Mouse (Mus musculus): ENCODE data around the gene Cebpa. TPM values are rescaled to one million over a fixed set of nuclear protein-coding genes. Genes with fewer than 3 reads are reported as not detected.
A peak's percentile ranks its signal among the peaks of the same experiment; 100 is the strongest.

The Cebpa gene
- total RNA-seq (2021), result 1 to 10 TPM; 4.0 to 5.8 TPM
- long read RNA-seq, experiment 1, partial matches to known transcripts, result 0 of 1 reads
- long read RNA-seq, experiment 1, other reads (novel, unspliced or antisense), result 0 of 1 reads
- long read RNA-seq, experiment 2, partial matches to known transcripts, result 0 of 2 reads
- long read RNA-seq, experiment 2, other reads (novel, unspliced or antisense), result 0 of 2 reads

DNA sequence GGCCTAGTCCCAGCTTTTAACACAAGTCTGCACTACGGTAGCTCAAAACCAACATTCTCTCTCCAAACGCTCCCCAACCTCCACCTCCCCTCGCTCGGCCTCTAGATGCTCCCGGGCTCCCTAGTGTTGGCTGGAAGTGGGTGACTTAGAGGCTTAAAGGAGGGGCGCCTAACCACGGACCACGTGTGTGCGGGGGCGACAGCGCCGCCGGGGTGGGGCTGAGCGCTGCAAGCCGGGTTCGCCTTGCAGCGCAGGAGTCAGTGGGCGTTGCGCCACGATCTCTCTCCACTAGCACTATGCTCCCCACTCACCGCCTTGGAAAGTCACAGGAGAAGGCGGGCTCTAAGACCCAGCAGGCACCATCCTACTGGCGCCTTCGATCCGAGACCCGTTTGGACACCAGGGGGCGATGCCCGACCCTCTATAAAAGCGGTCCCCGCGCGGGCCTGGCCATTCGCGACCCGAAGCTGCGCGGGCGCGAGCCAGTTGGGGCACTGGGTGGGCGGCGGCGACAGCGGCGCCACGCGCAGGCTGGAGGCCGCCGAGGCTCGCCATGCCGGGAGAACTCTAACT, at the start of gene Cebpa:
TSS of gene Cebpa (plus strand) at position 453 of the 573 bp plus-strand sequence.
- intact Hi-C loops (cut with DNase I), result loop anchor here (1.0 to 10.0 kb wide), 4 partner anchors 50 to 143 kb away; no protein-coding TSS in a partner anchor
- peak; percentile 95 to 96 for DNase-seq

DNA sequence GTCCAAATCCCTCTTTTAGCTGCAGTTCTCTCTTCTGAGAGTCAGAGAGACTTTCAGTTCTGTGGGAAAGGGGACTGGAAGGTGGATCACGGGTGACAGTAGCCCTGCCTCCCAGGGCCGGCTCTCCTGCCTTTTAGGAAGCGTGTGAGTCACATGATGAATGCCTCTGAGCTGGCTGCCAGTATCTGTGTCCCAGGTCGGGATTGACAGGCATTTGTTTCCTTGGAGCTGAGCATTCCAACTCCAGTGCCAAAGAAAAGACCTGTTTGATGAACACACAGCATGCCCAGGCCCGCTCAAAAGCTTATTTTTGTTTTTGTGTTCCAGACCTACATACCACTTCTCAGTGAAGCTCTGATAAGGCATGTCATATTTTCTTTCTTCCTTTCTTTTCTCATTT, 42.4 kb upstream of the Cebpa start:
- intact Hi-C loops (cut with DNase I), result no loop called here
- DNase-seq, result no peak

DNA sequence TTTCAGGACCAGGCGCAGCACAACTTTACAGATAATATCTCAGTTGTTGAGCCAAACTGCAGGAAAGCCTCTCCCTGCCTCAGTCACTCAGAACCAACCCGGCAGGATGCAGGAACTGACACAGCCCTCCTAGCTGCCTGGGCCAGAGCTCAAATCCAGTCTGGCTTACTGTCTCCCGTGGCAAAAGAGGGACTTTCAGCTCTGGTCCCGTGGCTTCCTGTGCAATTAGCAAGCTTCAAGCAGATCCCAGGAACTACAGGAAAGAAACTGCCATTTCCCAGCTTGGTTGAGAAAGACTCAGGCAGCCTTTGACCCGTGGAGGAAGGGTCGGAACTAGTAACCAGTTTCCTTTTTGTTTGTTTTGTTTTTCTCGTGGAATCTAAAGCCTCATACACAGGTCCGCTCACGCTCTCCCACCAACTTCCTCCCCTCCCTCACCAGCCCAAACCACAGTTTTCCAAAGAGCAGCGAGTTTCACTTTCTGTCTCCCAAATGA, 38.2 kb upstream of the Cebpa start:
- intact Hi-C loops (cut with DNase I), result no loop called here
- peak; percentile 30 to 31 for DNase-seq

DNA sequence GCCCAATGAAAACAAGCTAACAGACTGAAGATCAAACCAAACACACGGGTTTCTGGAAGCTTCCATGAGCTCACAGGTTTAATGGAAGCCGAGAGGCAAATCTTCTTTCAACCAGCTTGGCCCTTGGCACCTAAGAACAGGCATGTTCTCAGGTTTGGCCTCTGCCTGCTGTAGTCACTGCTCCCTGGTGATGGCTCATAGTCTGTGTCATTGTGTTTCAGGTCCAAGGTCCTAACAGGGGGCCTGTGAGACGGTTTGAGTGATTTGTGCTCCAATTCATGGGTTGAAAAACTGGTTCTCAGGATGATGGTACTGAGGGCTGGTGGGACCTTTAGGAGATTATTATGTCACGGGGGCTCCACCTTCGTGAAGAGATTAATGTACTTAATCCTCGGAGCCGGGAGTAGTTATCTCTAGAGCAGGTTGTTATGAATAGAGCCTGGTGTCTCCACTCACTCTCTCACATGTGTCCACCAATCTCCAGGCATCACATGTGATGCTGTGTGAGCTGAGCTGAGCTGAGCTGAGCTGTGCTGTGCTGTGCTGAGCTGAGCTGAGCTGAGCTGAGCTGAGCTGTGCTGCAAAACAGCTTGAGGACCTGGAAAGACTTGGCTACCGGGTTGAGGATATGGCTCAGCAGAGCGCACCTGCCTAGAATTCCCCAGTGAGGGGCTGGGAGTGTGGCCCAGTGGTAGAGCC, 37.5 kb upstream of the Cebpa start:
- DNase-seq, result no peak
- intact Hi-C loops (cut with DNase I), result no loop called here

DNA sequence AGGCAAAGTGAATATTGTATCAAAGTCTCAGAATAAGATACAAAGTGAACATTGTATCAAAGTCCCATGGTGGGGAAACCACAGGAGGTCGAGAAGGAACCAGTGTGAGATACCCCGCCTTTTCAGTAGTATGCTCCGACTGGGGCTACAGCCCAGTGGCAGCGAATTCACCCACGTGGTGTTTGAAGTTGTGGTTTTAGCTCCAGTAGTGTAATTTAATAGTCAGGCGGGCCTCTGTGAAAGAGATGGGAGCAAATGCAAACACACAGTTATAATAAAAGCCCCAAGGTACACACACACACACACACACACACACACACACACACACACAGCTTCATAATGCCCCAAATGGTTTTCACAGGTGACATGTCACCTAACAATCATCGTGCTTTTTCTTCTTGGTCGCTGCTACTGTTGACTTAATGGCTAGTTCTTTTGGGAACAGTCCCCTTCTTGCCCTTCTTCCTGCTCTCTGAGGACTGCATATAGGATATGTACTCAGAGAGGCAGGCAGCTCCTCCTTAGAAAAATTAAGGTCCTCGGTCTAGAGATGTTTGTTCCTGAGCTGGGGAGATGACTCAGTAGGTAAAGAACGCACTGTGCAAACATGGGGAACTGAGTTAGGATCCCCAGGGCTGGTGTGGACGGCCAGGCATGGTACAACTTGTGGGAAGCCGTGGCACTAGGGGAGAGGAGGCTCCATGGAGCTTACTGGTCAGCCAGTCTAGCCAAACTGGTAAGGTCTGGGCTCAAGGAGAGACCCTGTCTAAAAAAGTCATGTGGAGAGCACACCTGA, 34.3 kb upstream of the Cebpa start:
- intact Hi-C loops (cut with DNase I), result no loop called here

DNA sequence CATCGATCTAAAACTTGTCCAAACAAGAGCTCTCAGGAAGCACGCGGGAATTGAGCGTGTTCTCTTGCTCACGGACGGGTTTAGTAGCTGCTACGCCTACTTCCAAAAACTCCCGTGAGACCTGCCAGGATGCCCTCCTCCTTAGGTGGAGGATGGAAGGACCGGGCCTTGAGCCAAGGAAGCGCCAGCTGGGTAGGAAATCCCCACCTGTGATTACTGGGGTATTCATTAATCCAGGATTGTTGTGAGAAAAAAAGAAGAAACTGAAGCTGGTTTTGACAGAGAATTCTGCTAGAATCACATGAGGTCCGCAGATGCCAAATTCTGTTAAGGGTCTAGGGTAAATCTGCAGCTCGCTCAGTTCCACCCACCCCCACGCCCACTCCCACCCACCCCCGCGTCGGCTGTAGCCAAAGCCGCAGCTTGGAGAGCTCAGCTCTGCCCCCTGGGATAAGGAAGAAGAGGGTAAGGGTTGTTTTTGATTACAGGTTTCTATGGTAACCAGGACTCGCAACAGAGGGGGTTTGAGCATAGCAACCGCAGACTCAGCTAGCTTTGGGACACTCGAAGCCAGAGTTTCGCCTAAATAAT, 32.7 kb upstream of the Cebpa start:
- intact Hi-C loops (cut with DNase I), result no loop called here
- DNase-seq, result no peak

More for the DNA sequence above, 34.3 kb upstream of the Cebpa start:
- DNase-seq, result no peak

DNA sequence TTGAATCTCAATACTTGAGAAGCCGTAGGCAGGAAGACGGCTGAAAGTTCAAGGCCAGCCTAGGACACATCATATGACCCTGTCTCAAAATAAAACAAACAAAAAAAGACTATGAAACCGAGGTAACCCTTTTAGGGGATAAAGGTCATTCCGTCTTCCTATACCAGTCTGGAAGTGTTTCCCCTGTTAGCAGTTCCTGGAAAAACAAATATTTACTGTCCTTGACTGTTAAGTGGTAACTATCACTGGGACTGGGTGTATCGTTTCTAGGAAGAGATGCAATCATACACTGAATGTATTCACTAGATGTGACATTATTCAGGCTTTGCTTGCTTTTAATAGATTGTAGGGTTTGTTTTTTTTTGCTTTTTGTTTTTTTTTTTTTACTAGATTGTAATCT, 28.5 kb upstream of the Cebpa start:
- DNase-seq, result no peak
- intact Hi-C loops (cut with DNase I), result no loop called here

DNA sequence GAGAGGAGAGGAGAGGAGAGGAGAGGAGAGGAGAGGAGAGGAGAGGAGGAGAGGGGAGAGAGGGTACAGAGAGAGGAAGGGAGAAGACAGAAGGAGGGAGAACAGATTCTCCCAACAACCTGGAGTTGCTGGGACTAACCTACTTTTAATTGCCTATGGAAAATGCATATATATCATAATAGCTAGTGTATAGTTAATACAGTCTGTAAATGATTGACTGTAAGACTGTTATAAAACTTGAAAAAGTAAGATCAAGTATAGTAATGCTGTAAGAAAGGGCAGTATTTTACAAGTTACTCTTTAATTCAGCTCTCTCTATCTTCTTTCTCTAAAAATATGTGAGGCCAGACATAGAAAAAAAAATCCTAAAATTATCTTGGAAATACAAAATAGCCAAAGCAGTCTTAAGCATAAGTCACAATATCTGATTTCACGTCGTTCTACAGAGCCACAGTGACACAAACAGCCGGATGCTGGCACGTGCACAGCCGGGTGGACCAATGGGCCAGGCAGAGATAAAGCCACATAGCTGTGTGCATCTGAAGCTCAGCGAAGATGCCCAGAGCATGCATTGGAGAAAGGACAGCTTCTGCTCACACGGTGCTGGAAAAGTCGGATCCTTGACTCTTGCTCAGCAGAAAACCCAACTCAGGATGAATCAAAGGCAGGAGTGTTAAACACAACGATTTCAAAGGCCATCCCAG, 24.0 kb upstream of the Cebpa start:
- no peak for DNase-seq
- intact Hi-C loops (cut with DNase I), result no loop called here

DNA sequence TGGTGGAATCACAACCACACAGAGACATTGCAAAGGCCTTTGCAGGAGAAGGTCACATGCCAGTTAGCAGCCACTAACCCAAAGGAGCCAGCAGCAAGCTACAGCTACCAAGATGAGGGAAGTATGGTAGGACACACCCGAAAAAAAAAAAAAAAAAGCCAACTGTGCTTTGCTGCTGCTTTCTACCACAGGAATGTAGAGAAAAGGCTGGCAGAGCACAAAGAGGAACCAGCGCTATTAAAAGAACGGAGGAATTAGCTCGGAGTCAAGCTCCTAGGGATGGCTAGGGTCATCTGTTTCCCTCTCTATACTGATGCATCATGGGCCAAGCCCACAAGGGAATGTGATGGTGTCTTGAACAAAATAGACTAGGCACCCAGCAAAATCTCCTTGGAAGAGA, 20.3 kb upstream of the Cebpa start:
- intact Hi-C loops (cut with DNase I), result no loop called here
- DNase-seq, result no peak

DNA sequence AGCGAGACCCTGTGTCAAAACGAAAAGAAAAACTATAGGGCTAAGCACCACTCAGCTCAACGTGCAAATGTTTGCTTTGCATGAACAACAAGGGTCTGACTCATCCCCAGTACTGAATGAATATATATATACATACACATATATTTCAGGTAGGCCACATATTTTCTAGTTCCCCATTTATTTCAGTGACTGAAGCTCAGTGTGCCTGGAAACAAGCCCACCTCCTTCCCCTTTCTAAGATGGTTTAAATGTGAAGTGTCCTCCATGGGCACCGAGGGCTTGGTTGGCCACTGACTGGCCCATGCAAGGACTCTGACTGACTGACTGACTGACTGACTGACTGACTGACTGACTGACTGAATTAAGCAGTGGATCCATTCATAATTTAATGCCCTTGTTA, 19.6 kb upstream of the Cebpa start:
- intact Hi-C loops (cut with DNase I), result no loop called here
- DNase-seq, result no peak

DNA sequence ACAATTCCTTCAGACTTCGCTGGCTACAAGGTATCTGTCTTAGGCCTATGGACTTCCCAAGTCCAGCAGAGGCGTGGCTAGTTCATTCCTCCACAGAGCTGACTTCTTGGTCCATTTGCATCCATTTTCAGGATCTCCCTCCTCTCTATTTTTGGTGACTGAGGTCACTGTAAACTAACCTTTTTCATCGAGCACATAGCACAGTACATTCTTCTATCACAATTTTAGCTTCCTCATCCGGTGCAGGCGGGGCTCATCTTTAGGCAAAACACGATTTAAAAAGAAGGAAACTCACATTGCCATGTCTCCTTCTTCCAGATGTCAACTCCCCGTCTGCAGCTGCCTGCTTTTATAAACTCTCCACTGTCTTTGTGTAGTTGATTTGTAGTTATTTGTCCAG, 12.5 kb upstream of the Cebpa start:
- no peak for DNase-seq
- intact Hi-C loops (cut with DNase I), result no loop called here

DNA sequence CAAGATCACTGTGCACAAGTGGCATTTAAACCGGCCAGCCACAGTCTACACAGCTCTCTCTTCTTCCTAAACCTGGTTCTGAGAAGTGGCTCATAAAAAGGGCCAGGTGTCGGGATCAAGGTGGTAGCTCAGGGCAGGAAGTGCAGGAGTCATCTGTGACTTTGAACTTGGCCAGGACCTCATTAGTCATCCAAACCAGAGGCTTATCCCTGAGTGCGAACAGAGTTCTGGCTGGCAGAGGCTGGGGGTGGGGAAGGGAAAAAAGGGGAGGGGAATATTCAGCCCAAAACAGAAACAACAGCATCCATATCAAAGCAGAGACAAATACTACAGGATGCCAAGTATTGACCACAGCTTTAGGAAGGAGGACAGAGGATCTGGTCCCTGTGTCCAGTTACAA, 11.5 kb upstream of the Cebpa start:
- intact Hi-C loops (cut with DNase I), result no loop called here
- DNase-seq, result no peak

DNA sequence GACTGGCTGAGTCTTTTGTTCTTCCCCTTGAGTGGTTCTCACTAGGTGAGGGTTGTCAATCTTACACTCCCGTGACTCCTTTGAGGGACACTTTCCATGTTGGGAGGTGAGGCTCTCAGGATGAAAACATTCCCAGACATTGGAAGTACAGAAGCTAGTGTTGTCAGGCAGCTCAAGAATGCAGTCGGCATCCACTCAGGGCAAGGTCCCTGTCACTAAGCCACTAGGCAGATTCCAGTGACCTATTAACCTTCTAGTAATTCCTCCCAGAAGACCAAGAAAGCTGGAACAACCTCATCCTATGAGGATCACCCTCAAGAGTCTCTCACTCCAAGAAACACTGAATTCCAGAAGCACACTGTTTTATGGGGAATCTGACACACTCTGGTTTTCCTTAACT, 11.0 kb upstream of the Cebpa start:
- intact Hi-C loops (cut with DNase I), result no loop called here
- no peak for DNase-seq

DNA sequence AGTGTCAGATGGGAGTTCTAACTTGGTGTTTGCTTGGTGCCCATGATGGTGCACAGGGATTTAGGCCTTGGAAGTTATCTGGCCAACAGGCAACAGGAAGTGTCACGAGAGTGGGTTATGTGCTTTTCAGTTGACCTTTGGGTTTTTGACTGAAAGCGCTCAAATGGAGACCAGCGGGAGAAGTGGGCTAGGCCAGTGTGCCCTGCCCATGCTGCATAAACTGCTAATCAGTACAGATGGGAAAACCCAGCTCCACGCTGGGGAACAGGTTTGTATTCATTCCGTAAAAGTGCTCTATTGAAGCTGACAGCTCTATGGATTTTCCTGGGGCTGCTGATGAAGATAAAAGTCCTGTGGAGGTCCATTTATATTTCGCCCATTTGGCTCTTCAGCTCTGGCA, 10.4 kb upstream of the Cebpa start:
- DNase-seq, result no peak
- intact Hi-C loops (cut with DNase I), result no loop called here

DNA sequence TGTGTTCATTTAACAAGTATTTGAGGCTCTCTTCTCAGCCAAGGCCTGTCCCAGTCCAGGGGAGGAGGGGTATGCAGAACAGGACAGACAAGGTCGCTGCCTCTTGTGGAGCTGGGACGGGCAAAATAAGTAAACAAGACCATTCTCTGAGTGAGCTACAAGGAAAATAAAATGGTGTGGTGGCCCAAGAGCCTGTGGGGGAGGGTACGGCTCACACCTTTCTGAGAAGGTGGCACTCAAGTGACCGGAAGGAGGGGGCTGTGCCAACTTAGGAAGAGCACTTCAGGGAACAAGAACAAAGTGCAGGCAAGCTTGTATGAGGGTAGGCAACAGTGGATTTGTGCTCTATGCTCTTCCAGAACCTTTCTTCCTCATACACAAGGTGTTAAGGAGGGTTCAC, 6.0 kb upstream of the Cebpa start:
- intact Hi-C loops (cut with DNase I), result loop anchor here (10.0 kb wide), 1 partner anchor 48 kb away; no protein-coding TSS in a partner anchor
- no peak for DNase-seq

DNA sequence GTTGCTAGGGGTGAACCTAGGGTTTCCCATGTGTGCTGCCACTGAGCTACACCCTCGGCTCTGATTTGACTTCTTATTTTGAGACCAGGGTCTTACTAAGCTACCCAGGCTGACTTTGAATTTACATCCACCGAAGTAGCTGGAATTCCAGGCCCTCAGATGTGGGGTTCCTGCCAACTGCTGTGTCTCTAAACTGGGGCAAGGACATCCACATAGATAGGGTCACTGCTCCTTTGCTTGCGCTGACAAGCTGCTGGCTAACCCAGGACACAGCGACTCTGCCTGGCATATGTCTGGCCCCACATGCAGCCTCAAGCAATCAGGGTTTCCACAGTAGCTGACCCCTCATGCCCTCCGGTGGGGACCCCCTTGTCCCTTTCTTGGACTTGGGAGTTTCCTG, 5.4 kb upstream of the Cebpa start:
- DNase-seq, result no peak
- intact Hi-C loops (cut with DNase I), result loop anchor here (10.0 kb wide), 1 partner anchor 49 kb away; no protein-coding TSS in a partner anchor

DNA sequence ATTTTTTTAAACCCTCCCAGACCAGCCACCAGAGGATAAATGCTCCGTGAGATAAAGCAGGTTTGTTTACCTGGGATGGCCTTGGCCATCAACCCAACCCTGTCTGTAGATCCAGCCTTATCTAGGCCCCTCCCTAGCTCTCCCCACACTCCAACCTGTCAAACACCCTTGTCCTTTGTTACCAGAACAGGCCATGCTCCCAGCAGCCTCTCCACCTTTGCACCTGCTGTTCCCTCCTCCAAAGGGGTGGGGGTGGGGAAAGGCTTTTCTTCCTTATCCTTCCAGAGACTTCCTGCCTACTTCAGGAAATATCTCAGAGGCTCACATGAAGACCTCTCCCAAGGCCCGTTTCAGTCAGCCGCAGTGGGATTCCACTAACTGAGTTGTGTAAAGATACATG, 2.6 kb upstream of the Cebpa start:
- intact Hi-C loops (cut with DNase I), result loop anchor here (5.0 to 10.0 kb wide), 2 partner anchors 52 to 146 kb away; no protein-coding TSS in a partner anchor
- DNase-seq, result no peak

DNA sequence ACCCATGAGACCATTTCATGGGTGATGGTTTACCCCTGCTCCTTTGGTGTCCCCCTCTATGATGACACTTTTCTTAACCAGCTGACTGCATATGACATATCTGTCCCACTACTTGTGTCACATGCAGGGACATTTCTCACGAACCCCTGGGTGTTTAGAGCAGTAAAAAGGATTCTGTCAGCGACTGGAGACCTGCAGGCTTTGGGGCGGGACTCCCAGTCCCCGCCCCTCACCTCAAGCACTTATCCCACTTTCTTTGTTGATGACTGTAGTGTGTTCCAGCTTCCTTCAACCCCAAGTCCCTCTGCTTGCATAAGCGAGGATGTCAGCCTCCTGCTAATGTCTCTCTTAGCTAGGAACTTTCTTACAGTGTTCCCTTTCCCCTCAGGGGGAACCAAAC, 2.0 kb upstream of the Cebpa start:
- no peak for DNase-seq
- intact Hi-C loops (cut with DNase I), result loop anchor here (5.0 to 10.0 kb wide), 2 partner anchors 52 to 145 kb away; no protein-coding TSS in a partner anchor

DNA sequence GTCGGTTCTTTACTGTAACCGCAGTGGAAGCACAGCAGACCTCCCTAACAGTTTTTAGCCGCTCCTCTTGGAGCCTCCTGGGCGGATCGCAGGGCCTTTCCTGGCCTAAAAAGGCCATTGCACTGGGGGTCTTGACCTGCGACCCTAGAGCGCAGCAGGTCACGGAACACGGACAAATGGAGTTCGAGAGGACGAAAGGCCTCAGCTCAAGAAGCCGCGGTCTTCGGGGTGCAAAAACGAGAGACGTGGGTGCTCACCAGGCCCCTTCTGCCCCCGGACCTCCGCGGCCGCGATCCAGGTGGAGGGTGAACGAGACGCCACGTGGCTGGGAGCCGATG, 1.4 kb upstream of the Cebpa start:
- no peak for DNase-seq
- intact Hi-C loops (cut with DNase I), result loop anchor here (2.0 to 10.0 kb wide), 3 partner anchors 53 to 145 kb away; no protein-coding TSS in a partner anchor
